Mouse (Mus musculus) stomach, postnatal 0 days (tissue): ENCODE measurements at regions not wholly inside any gene's neighbourhood (a gene's known extent, or its start where the extent isn't known, plus 50 kb on each side); places are given as distances from the start of the nearest gene placed in this dataset.

Source experiments
- CTCF ChIP-seq: IDR thresholded peaks from 2 replicates; pipeline ENCODE4 v1.5.1; 2016; ENCODE audit warnings: antibody characterized with exemption, low read depth, mild to moderate bottlenecking, moderate library complexity
- EP300 ChIP-seq: optimal IDR thresholded peaks from 2 replicates; pipeline ENCODE3; 2016; ENCODE audit warnings: antibody characterized with exemption

- no peak for TF ChIP-seq CTCF
- no peak for TF ChIP-seq EP300
Measured at GRCm38 (mm10) chr7:79534819-79535218, 68.7 kb upstream of the Polg start.
